Mouse (Mus musculus) kidney, adult 8-10 months (tissue): Measurements from ENCODE around the gene Cacna1a.
A peak's percentile ranks its signal among the peaks of the same experiment; 100 is the strongest.

ENCODE experiments used
- DNase-seq, 2 experiments: peaks; one replicate each; pipeline ENCODE4 v3.0.0; 2022

The Cacna1a gene

GRCm38 (mm10) chr8:84553106-84553505, 164.9 kb downstream of the Cacna1a start:
- DNase-seq = no peak

- no peak for DNase-seq
Measured at GRCm38 (mm10) chr8:84553617-84554016, 165.4 kb downstream of the Cacna1a start.

- DNase-seq = peak in 1 of 2 experiments; percentile 44
Measured at GRCm38 (mm10) chr8:84554301-84555027, 166.2 kb downstream of the Cacna1a start.

- DNase-seq = no peak
Measured at GRCm38 (mm10) chr8:84555269-84555668, 167.0 kb downstream of the Cacna1a start.

GRCm38 (mm10) chr8:84557936-84558335, 169.7 kb downstream of the Cacna1a start:
- no peak for DNase-seq

GRCm38 (mm10) chr8:84559121-84559604, 170.9 kb downstream of the Cacna1a start:
- no peak for DNase-seq

- no peak for DNase-seq
Measured at GRCm38 (mm10) chr8:84561698-84562097, 173.5 kb downstream of the Cacna1a start.

- DNase-seq = no peak
Measured at GRCm38 (mm10) chr8:84564042-84564441, 175.8 kb downstream of the Cacna1a start.

- no peak for DNase-seq
Measured at GRCm38 (mm10) chr8:84565577-84566360, 177.5 kb downstream of the Cacna1a start.

- DNase-seq = no peak
Measured at GRCm38 (mm10) chr8:84566816-84567413, 178.7 kb downstream of the Cacna1a start.

GRCm38 (mm10) chr8:84567541-84567940, 179.3 kb downstream of the Cacna1a start:
- peak in 1 of 2 experiments; percentile 9 for DNase-seq

- DNase-seq = no peak
Measured at GRCm38 (mm10) chr8:84568737-84569136, 180.5 kb downstream of the Cacna1a start.

GRCm38 (mm10) chr8:84569921-84570673, 181.9 kb downstream of the Cacna1a start:
- no peak for DNase-seq

GRCm38 (mm10) chr8:84577432-84577831, 189.2 kb downstream of the Cacna1a start:
- DNase-seq = no peak

- peak in 1 of 2 experiments; percentile 27 for DNase-seq
Measured at GRCm38 (mm10) chr8:84579595-84579994, 191.4 kb downstream of the Cacna1a start.

- no peak for DNase-seq
Measured at GRCm38 (mm10) chr8:84585311-84585710, 197.1 kb downstream of the Cacna1a start.

- no peak for DNase-seq
Measured at GRCm38 (mm10) chr8:84586221-84586620, 198.0 kb downstream of the Cacna1a start.

GRCm38 (mm10) chr8:84588498-84588897, 200.3 kb downstream of the Cacna1a start:
- DNase-seq = no peak

- peak; percentile 56 to 73 for DNase-seq
Measured at GRCm38 (mm10) chr8:84592015-84592662, 203.9 kb downstream of the Cacna1a start.

GRCm38 (mm10) chr8:84593143-84593542, 204.9 kb downstream of the Cacna1a start:
- DNase-seq = no peak

- DNase-seq = peak; percentile 31 to 69
Measured at GRCm38 (mm10) chr8:84594099-84594780, 206.0 kb downstream of the Cacna1a start.

GRCm38 (mm10) chr8:84595648-84596047, 207.4 kb downstream of the Cacna1a start:
- peak; percentile 23 to 57 for DNase-seq
